ENCODE assay signal across 23 mouse cellular contexts in the genomic region with DNA sequence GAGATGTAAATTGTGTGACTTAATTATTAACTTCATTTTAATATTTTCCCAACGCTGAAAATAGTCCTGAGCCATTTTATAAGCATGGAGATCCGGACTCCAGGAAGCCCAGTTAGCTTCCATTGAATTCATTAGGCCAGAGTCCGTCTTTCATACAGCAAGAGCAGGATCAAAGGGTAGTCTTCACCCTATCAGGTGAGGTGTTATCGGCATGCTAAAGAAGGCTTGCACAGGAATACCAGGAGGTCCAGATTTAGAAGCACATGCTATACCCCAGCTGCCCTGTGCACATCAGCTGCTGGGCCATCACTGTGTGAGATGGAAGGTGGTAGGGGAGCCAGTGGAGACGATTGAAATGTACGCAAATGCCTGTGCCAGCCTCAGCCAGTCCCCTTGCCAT. TPM values are rescaled to one million over a fixed set of nuclear protein-coding genes. Genes with fewer than 3 reads are reported as not detected.
DNase-seq lines count a peak whose midpoint lies in the region; ATAC-seq and TF ChIP-seq lines count a peak whose summit lies in the region.
"Had no signal": no experiment of that assay in that cellular context is flagged by ENCODE, and none has a peak within 500 bp of the region (broad histone marks: within the 10 kb centered on the region; RNA-seq: fewer than 3 reads in every experiment).

No protein-coding gene starts in this region.

- no peak for TF ChIP-seq POLR2A in cortical plate, adult 2 months (IDR thresholded peaks at IDR 0.05; ENCODE audit: extremely low read depth, insufficient read depth, low read length)
- no peak for TF ChIP-seq POLR2A in olfactory bulb, adult 2 months (IDR thresholded peaks at IDR 0.05; ENCODE audit: insufficient read depth, low read depth, low read length)

- no peak for ATAC-seq in forebrain, embryonic 14.5 days
- ATAC-seq in forebrain, embryonic 11.5 days (replicated peaks; ENCODE audit: low FRiP score): no peak
- peak; percentile 21; the same call in 1 of the 2 replicates for ATAC-seq in forebrain, postnatal 0 days
- ATAC-seq: activated CD4-positive, CD25-positive, alpha-beta regulatory T cell, adult 4 months; hindbrain, postnatal 0 days; Patski had no signal

- 73% methylated on average over 6 of the region's 6 CpGs for WGBS in forebrain, embryonic 14.5 days
- WGBS in forebrain, embryonic 11.5 days: 86% methylated on average over 6 of the region's 6 CpGs
- 67% methylated on average over 6 of the region's 6 CpGs for WGBS in forebrain, postnatal 0 days
- 73% methylated on average over 6 of the region's 6 CpGs for WGBS in olfactory bulb, adult 2 months

- no peak overlapping the region for H3K9ac ChIP-seq in forebrain, embryonic 14.5 days (ENCODE audit: low read length)
- no peak overlapping the region for H3K9ac ChIP-seq in forebrain, embryonic 11.5 days (ENCODE audit: low read length)
- H3K9ac ChIP-seq in forebrain, postnatal 0 days: no peak overlapping the region
- H3K9ac ChIP-seq: embryonic facial prominence, embryonic 13.5 days; heart, embryonic 15.5 days; hindbrain, embryonic 13.5 days had no signal

- H3K4me1 ChIP-seq in forebrain, embryonic 14.5 days (ENCODE audit: control insufficient read depth, insufficient read depth, low read length): peaks cover 42% of the 10 kb centered on the region
- H3K4me1 ChIP-seq in forebrain, embryonic 11.5 days (replicated peaks; ENCODE audit: control insufficient read depth, insufficient read depth, low read length): peaks cover 10% of the 10 kb centered on the region
- peaks cover 3% of the 10 kb centered on the region; the same call in 1 of the 2 replicates for H3K4me1 ChIP-seq in cortical plate, adult 2 months (ENCODE audit: control insufficient read depth, insufficient read depth, low read length)
- 0 out of 2 replicates have a peak, but pooled peaks cover 13% of the 10 kb centered on the region for H3K4me1 ChIP-seq in forebrain, postnatal 0 days (ENCODE audit: insufficient read depth)
- H3K4me1 ChIP-seq in olfactory bulb, adult 2 months (ENCODE audit: control insufficient read depth, insufficient read depth, low read length): peaks cover 30% of the 10 kb centered on the region
- H3K4me1 ChIP-seq: heart, embryonic 15.5 days had no signal

- no peak overlapping the region for H3K4me3 ChIP-seq in forebrain, embryonic 14.5 days (ENCODE audit: low read depth, low read length)
- no peak overlapping the region for H3K4me3 ChIP-seq in forebrain, embryonic 11.5 days (ENCODE audit: low read depth, low read length)
- H3K4me3 ChIP-seq in cortical plate, adult 2 months (ENCODE audit: insufficient read depth, low read length): no peak overlapping the region
- no peak overlapping the region for H3K4me3 ChIP-seq in forebrain, postnatal 0 days (ENCODE audit: low read depth, low read length)
- H3K4me3 ChIP-seq in olfactory bulb, adult 2 months (ENCODE audit: insufficient read depth, low read depth, low read length): no peak overlapping the region
- H3K4me3 ChIP-seq: embryonic facial prominence, embryonic 13.5 days; heart, embryonic 15.5 days; hindbrain, embryonic 13.5 days had no signal

- H3K27me3 ChIP-seq in forebrain, embryonic 14.5 days (replicated peaks; ENCODE audit: control insufficient read depth, insufficient read depth, low read length): no peaks in the 10 kb centered on the region
- no peaks in the 10 kb centered on the region for H3K27me3 ChIP-seq in forebrain, embryonic 11.5 days (ENCODE audit: control insufficient read depth, insufficient read depth, low read length)
- no peaks in the 10 kb centered on the region for H3K27me3 ChIP-seq in forebrain, postnatal 0 days (ENCODE audit: insufficient read depth, low read length)
- H3K27me3 ChIP-seq: CH12.LX; heart, embryonic 15.5 days; hindbrain, embryonic 13.5 days; Patski had no signal

- no peak for TF ChIP-seq CTCF in cortical plate, adult 2 months (IDR thresholded peaks at IDR 0.05; ENCODE audit: extremely low read depth, insufficient read depth, low read length)
- no peak for TF ChIP-seq CTCF in forebrain, postnatal 0 days (IDR thresholded peaks at IDR 0.05; ENCODE audit: low read depth)
- no peak for TF ChIP-seq CTCF in olfactory bulb, adult 2 months (IDR thresholded peaks at IDR 0.05; ENCODE audit: insufficient read depth, low read depth, low read length)

- H3K36me3 ChIP-seq in forebrain, embryonic 14.5 days (ENCODE audit: control insufficient read depth, insufficient read depth, low read length): peaks cover 4% of the 10 kb centered on the region; the same call in 1 of the 2 replicates
- H3K36me3 ChIP-seq in forebrain, embryonic 11.5 days (ENCODE audit: control insufficient read depth, insufficient read depth, low read length): no peaks in the 10 kb centered on the region
- H3K36me3 ChIP-seq in forebrain, postnatal 0 days (ENCODE audit: insufficient read depth): no peaks in the 10 kb centered on the region
- H3K36me3 ChIP-seq: embryonic facial prominence, embryonic 13.5 days; heart, embryonic 15.5 days; hindbrain, embryonic 13.5 days had no signal

- H3K27ac ChIP-seq in forebrain, embryonic 14.5 days (ENCODE audit: low read depth, low read length): 0 out of 2 replicates have a peak overlapping the region, but pooled peaks have one; percentile 11
- H3K27ac ChIP-seq in forebrain, embryonic 11.5 days (ENCODE audit: low read depth, low read length): no peak overlapping the region
- H3K27ac ChIP-seq in cortical plate, adult 2 months (ENCODE audit: insufficient read depth, low read length): peak overlapping the region; percentile 24; the same call in 1 of the 2 replicates
- H3K27ac ChIP-seq in forebrain, postnatal 0 days (ENCODE audit: low read depth, low read length): peak overlapping the region; percentile 1
- H3K27ac ChIP-seq in olfactory bulb, adult 2 months (ENCODE audit: insufficient read depth, low read depth, low read length): peak overlapping the region; percentile 76; the same call in 1 of the 2 replicates
- H3K27ac ChIP-seq: embryonic facial prominence, embryonic 13.5 days; heart, embryonic 15.5 days; hindbrain, embryonic 13.5 days; hindbrain, postnatal 0 days had no signal

- no peaks in the 10 kb centered on the region for H3K9me3 ChIP-seq in forebrain, embryonic 14.5 days (replicated peaks; ENCODE audit: control insufficient read depth, low read length)
- no peaks in the 10 kb centered on the region for H3K9me3 ChIP-seq in forebrain, embryonic 11.5 days (ENCODE audit: control insufficient read depth, low read length)
- no peaks in the 10 kb centered on the region for H3K9me3 ChIP-seq in forebrain, postnatal 0 days (ENCODE audit: low read length)
- H3K9me3 ChIP-seq: embryonic facial prominence, embryonic 13.5 days; heart, embryonic 15.5 days; hindbrain, embryonic 13.5 days had no signal

- no peak overlapping the region for H3K4me2 ChIP-seq in forebrain, embryonic 14.5 days (ENCODE audit: low read length)
- H3K4me2 ChIP-seq in forebrain, embryonic 11.5 days (ENCODE audit: low read depth, low read length, severe bottlenecking): no peak overlapping the region
- H3K4me2 ChIP-seq in forebrain, postnatal 0 days (ENCODE audit: low read depth): no peak overlapping the region
- H3K4me2 ChIP-seq: embryonic facial prominence, embryonic 13.5 days; heart, embryonic 11.5 days; heart, embryonic 15.5 days; hindbrain, embryonic 13.5 days had no signal

- DNase-seq in forebrain, embryonic 14.5 days (ENCODE audit: low spot score): no peak
- DNase-seq in forebrain, embryonic 11.5 days (ENCODE audit: low spot score): no peak
- no peak for DNase-seq in forebrain, postnatal 0 days
- DNase-seq in adrenal gland, postnatal 36 days: no peak
- DNase-seq: adrenal gland, postnatal 14 days; cerebellum, adult 9-10 months; cerebellum, postnatal 25 days; gastrocnemius, postnatal 10 days; heart, adult 18-20 months; heart, postnatal 14 days had no signal

RNA-seq across cellular contexts. Expression of gene C8b, which starts 50.3 kb away (rescaled TPM):
- not detected in 2 replicates for polyA plus RNA-seq in forebrain, embryonic 14.5 days (2014; fragmentation: Nextera tagmentation; extraction: Ambion mirVana)
- not detected in 2 replicates for polyA plus RNA-seq in forebrain, embryonic 11.5 days (2014; fragmentation: Nextera tagmentation; extraction: Ambion mirVana)
- polyA plus RNA-seq in cortical plate, adult 2 months (2012; rRNA removed): 0.08 and 0.13 TPM in 2 replicates
- total RNA-seq in forebrain, postnatal 0 days (2014; rRNA removed): 0.15 and 0.86 TPM in 2 replicates
- 0.16 and 0.18 TPM in 2 replicates for polyA plus RNA-seq in forebrain, postnatal 0 days (2015; fragmentation: Nextera tagmentation; extraction: Ambion mirVana)
- polyA plus RNA-seq in olfactory bulb, adult 2 months (2012; ENCODE audit: insufficient read depth, insufficient read length, low replicate concordance, missing spikeins): not detected in 2 replicates
- under 1 TPM in 1 of 2 experiments, not detected in 1; 0.43 TPM for total RNA-seq in adrenal gland, postnatal 36 days (2021)
- total RNA-seq: adrenal gland, adult 18-20 months; gastrocnemius, postnatal 10 days; heart, adult 18-20 months; heart, postnatal 14 days; hematopoietic stem cell, adult 5-6 weeks had no signal
- polyA plus RNA-seq: activated CD4-positive, CD25-positive, alpha-beta regulatory T cell, adult 4 months; embryonic facial prominence, embryonic 13.5 days; hindbrain, embryonic 13.5 days; intestine, embryonic 14.5 days; Patski had no signal
